Mouse (Mus musculus) heart, adult 2 months (tissue): Measurements from ENCODE around the gene R3hdml. TPM values are rescaled to one million over a fixed set of nuclear protein-coding genes. Genes with fewer than 3 reads are reported as not detected.

ENCODE experiments used
- DNase-seq, 2 experiments: peaks; one replicate each; pipeline ENCODE4 v3.0.0; 2021
- H3K27ac ChIP-seq: fragments of 200-600 bp; 2 replicates; pipeline ENCODE4 v1.8.1; 2022
- H3K27me3 ChIP-seq: fragments of 200-500 bp; 2 replicates; pipeline ENCODE4 v1.6.1; 2012; ENCODE audit warnings: mild to moderate bottlenecking, low read length, inconsistent platforms, mixed read lengths; ENCODE audit not compliant: control insufficient read depth, insufficient read depth
- H3K36me3 ChIP-seq: fragments of 200-500 bp; 2 replicates; pipeline ENCODE4 v1.6.1; 2012; ENCODE audit warnings: low read length, inconsistent platforms; ENCODE audit not compliant: control insufficient read depth, insufficient read depth
- H3K4me1 ChIP-seq: fragments of 200-500 bp; 2 replicates; pipeline ENCODE4 v1.6.1; 2011; ENCODE audit warnings: low read length; ENCODE audit not compliant: control insufficient read depth, insufficient read depth
- H3K4me3 ChIP-seq: fragments of 200-600 bp; 2 replicates; pipeline ENCODE4 v1.8.1; 2022
- H3K79me2 ChIP-seq: fragments of 200-500 bp; replicated peaks from 2 replicates; pipeline ENCODE4 v1.6.1; 2012; ENCODE audit warnings: mild to moderate bottlenecking, inconsistent platforms, low read length, moderate library complexity, mixed read lengths; ENCODE audit not compliant: control insufficient read depth, insufficient read depth
- H3K9ac ChIP-seq: fragments of 200-500 bp; 2 replicates; pipeline ENCODE4 v1.6.1; 2012; ENCODE audit warnings: low read depth, mild to moderate bottlenecking, control low read depth, inconsistent platforms, low read length, mixed read lengths
- CTCF ChIP-seq: fragments of 200-600 bp; IDR thresholded peaks from 2 replicates; pipeline ENCODE4 v1.8.1; 2022; ENCODE audit warnings: antibody characterized with exemption, mild to moderate bottlenecking, moderate library complexity
- EP300 ChIP-seq: fragments of 200-500 bp; IDR thresholded peaks from 2 replicates; pipeline ENCODE4 v1.6.1; 2011; ENCODE audit warnings: low read depth, low read length, control low read depth; ENCODE audit not compliant: insufficient read depth
- POLR2A ChIP-seq: fragments of 200-500 bp; IDR thresholded peaks from 2 replicates; pipeline ENCODE4 v1.6.1; 2011; ENCODE audit warnings: mild to moderate bottlenecking, low read depth, low read length, control low read depth; ENCODE audit not compliant: insufficient read depth
- WGBS: fragments of 180-500 bp; shearing (Covaris S2); methylation state at CpG from one replicate; pipeline ENCODE4 v1.1.7; 2018; 5-methylcytosine and 5-hydroxymethylcytosine counted together
- intact Hi-C: fragments of 180-260 bp; cut with DNase I; formaldehyde crosslinking; loops from one replicate; pipeline ENCODE4 v1.15.1; 2025
- long read RNA-seq: library from polyadenylated mRNA; stranded (forward); transcript quantifications from one replicate; pipeline ENCODE4 v2.0.0, GENCODE M21; 2021
- polyA plus RNA-seq: library from polyadenylated mRNA; depleted of rRNA; stranded (reverse); fragments of >200 nt; gene quantifications from 2 replicates; pipeline ENCODE4 v1.2.3, GENCODE M21; 2012; rRNA removed
- total RNA-seq, 2 experiments: library from RNA; stranded (reverse); gene quantifications; 2 replicates each; pipeline ENCODE4 v1.2.3; 2021

R3hdml gene
- total RNA-seq: not detected
- not detected in 2 replicates for polyA plus RNA-seq
- long read RNA-seq: 0 reads

- H3K4me1 ChIP-seq: no peaks in the 10 kb centered on the region
- TF ChIP-seq EP300: no peak
- TF ChIP-seq POLR2A: no peak
- no peak for TF ChIP-seq CTCF
- H3K4me3 ChIP-seq: no peak within 1 kb of the TSS
- no peak for DNase-seq
- H3K79me2 ChIP-seq: no peaks in the 10 kb centered on the region
- no peak within 1 kb of the TSS for H3K9ac ChIP-seq
- intact Hi-C loops: no loop called here
- H3K36me3 ChIP-seq: no peaks in the 10 kb centered on the region
- no peaks in the 10 kb centered on the region for H3K27me3 ChIP-seq
- no peak within 1 kb of the TSS for H3K27ac ChIP-seq
- WGBS: 72% methylated on average over 5 of the region's 5 CpGs
Observed at GRCm38 (mm10) chr2:163492018-163492417, at the start of gene R3hdml. TSS of gene R3hdml (plus strand) at chr2:163492318.

DNA sequence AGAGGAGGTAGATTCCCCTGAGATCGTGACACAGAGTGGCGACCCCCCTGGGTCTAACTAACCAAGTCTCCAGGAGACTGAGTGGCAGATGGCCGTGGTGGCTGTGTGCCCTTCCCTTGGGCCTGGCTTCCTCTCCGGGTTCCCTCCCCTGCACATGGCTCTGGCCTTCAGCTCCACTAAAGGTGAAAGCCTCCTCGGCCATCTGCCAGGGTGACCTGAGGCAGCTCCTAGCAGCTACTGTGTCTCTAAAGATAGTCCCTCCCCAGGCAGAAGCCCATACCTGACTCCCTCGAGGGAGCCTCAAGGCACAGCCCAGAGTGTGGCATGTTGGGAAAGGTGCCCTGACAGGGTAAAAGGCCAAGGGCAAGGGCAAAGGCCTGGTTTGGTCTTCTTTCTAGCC is 48.6 kb upstream of the R3hdml start:
- no peak overlapping the region for H3K27ac ChIP-seq
- intact Hi-C loops: no loop called here

GRCm38 (mm10) chr2:163444017-163444416 is 48.1 kb upstream of the R3hdml start:
- no peaks in the 10 kb centered on the region for H3K79me2 ChIP-seq
- TF ChIP-seq POLR2A: no peak
- TF ChIP-seq EP300: no peak
- no peak for TF ChIP-seq CTCF
- no peak overlapping the region for H3K9ac ChIP-seq
- no peaks in the 10 kb centered on the region for H3K4me1 ChIP-seq
- intact Hi-C loops: no loop called here
- no peak overlapping the region for H3K4me3 ChIP-seq
- no peaks in the 10 kb centered on the region for H3K27me3 ChIP-seq
- DNase-seq: no peak
- H3K27ac ChIP-seq: no peak overlapping the region
- H3K36me3 ChIP-seq: no peaks in the 10 kb centered on the region
- 55% methylated on average over 7 of the region's 7 CpGs for WGBS

More for the DNA sequence above, 48.6 kb upstream of the R3hdml start:
- DNase-seq: peak; percentile 55 to 70
- WGBS: 40% methylated on average over 6 of the region's 6 CpGs
- H3K36me3 ChIP-seq: no peaks in the 10 kb centered on the region
- no peak overlapping the region for H3K9ac ChIP-seq
- peaks cover 2% of the 10 kb centered on the region for H3K27me3 ChIP-seq
- H3K4me3 ChIP-seq: no peak overlapping the region
- no peaks in the 10 kb centered on the region for H3K79me2 ChIP-seq
- TF ChIP-seq CTCF: no peak
- no peak for TF ChIP-seq POLR2A
- no peak for TF ChIP-seq EP300
- no peaks in the 10 kb centered on the region for H3K4me1 ChIP-seq

GRCm38 (mm10) chr2:163447375-163447774 is 44.7 kb upstream of the R3hdml start:
- 71% methylated on average over 12 of the region's 12 CpGs for WGBS

DNA sequence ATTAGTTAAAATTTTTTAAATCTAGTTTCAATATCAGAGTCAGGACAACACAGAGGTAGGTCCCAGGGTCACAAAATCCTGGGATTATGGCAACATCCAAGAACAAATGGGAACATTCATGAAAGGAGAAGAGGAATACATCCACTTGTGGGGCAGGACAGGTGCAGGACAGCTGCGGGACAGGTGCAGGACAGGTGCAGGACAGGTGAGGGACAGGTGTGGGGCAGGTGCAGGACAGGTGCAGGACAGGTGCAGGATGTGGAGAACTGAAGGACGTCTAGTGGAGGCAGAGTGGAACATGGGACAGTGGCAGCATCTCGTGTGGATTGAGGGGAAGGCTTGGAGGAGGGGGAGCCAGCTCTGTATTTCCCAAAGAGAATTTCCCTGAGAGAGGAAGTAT is 42.8 kb upstream of the R3hdml start:
- H3K27me3 ChIP-seq: peaks cover 2% of the 10 kb centered on the region; the same call in 1 of the 2 replicates
- WGBS: 42% methylated on average over 3 of the region's 3 CpGs
- DNase-seq: no peak
- no peaks in the 10 kb centered on the region for H3K79me2 ChIP-seq
- H3K4me1 ChIP-seq: no peaks in the 10 kb centered on the region
- intact Hi-C loops: no loop called here
- no peak overlapping the region for H3K4me3 ChIP-seq
- TF ChIP-seq CTCF (no peak), POLR2A (no peak), EP300 (no peak)
- no peak overlapping the region for H3K9ac ChIP-seq
- H3K36me3 ChIP-seq: no peaks in the 10 kb centered on the region
- no peak overlapping the region for H3K27ac ChIP-seq

More at GRCm38 (mm10) chr2:163447375-163447774, 44.7 kb upstream of the R3hdml start:
- Histone ChIP-seq H3K27ac (no peak overlapping the region), H3K4me1 (no peaks in the 10 kb centered on the region), H3K79me2 (no peaks in the 10 kb centered on the region), H3K27me3 (peaks cover 2% of the 10 kb centered on the region; the same call in 1 of the 2 replicates), H3K36me3 (no peaks in the 10 kb centered on the region), H3K4me3 (no peak overlapping the region), H3K9ac (no peak overlapping the region)
- TF ChIP-seq POLR2A (no peak), CTCF (no peak), EP300 (no peak)
- intact Hi-C loops: no loop called here
- DNase-seq: no peak

DNA sequence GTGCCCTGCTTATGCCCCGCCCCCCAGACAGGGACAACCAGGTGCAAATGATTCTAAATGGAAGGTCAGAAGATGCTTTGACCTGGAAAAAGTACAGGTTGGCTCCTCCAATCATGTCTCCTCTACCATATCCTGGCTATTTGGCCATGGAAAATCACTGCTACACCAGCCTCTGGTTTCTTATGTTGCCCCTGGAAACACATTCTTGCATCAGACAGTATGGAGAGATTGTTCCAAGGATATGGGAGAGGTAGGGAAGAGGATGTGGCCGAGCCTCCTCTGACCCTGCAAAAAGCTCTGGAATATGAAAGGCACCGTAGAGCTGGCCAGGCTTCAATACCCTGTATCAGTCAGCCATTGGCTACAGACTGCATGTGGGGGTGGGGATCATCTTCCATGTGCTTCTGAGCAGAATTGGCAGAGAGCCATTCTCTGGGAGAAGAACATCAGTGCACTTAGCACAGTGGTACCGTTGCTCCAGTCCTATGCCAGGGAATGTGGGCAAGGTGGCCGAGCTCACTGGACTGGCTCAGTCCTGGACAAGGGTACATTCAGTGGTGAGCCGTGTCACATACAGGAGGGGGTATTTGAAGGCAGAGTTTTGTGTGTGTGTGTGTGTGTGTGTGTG is 41.3 kb upstream of the R3hdml start:
- intact Hi-C loops: no loop called here
- no peaks in the 10 kb centered on the region for H3K4me1 ChIP-seq
- peaks cover 2% of the 10 kb centered on the region; the same call in 1 of the 2 replicates for H3K27me3 ChIP-seq
- TF ChIP-seq EP300: no peak
- no peak for TF ChIP-seq POLR2A
- no peak for TF ChIP-seq CTCF
- H3K27ac ChIP-seq: no peak overlapping the region
- H3K4me3 ChIP-seq: no peak overlapping the region
- DNase-seq: no peak
- no peak overlapping the region for H3K9ac ChIP-seq
- no peaks in the 10 kb centered on the region for H3K36me3 ChIP-seq
- WGBS: 44% methylated on average over 6 of the region's 6 CpGs
- no peaks in the 10 kb centered on the region for H3K79me2 ChIP-seq
